Mouse (Mus musculus) adrenal gland, postnatal 14 days (tissue): ENCODE data around the gene Ssbp3. TPM values are rescaled to one million over a fixed set of nuclear protein-coding genes. Genes with fewer than 3 reads are reported as not detected.

Source experiments
- DNase-seq: peaks from one replicate; pipeline ENCODE4 v3.0.0; 2021; ENCODE audit warnings: mixed read lengths
- total RNA-seq: library from RNA; stranded (reverse); gene quantifications from 2 replicates; pipeline ENCODE4 v1.2.3, GENCODE M21; 2021

Ssbp3 gene
- total RNA-seq, 1 experiment from 2014 or later, result 60.6 TPM

GRCm38 (mm10) chr4:106934931-106935582, 24.6 kb downstream of the Ssbp3 start:
- DNase-seq, result no peak

- DNase-seq, result no peak
These were observed 25.1 kb downstream of the Ssbp3 start for GRCm38 (mm10) chr4:106935583-106935935.

- DNase-seq, result no peak
These were observed 25.5 kb downstream of the Ssbp3 start for GRCm38 (mm10) chr4:106936041-106936440.

GRCm38 (mm10) chr4:106936741-106937140, 26.2 kb downstream of the Ssbp3 start:
- DNase-seq, result peak; percentile 55

- no peak for DNase-seq
These were observed 28.2 kb downstream of the Ssbp3 start for GRCm38 (mm10) chr4:106938506-106939222.

- peak; percentile 76 for DNase-seq
These were observed 28.9 kb downstream of the Ssbp3 start for GRCm38 (mm10) chr4:106939223-106939918.

- DNase-seq, result no peak
These were observed 29.4 kb downstream of the Ssbp3 start for GRCm38 (mm10) chr4:106939919-106940227.

GRCm38 (mm10) chr4:106940945-106941344, 30.4 kb downstream of the Ssbp3 start:
- DNase-seq, result no peak

GRCm38 (mm10) chr4:106941475-106941874, 31.0 kb downstream of the Ssbp3 start:
- DNase-seq, result peak; percentile 36

- no peak for DNase-seq
These were observed 32.0 kb downstream of the Ssbp3 start for GRCm38 (mm10) chr4:106942491-106942890.

- no peak for DNase-seq
These were observed 33.1 kb downstream of the Ssbp3 start for GRCm38 (mm10) chr4:106943627-106944026.

- no peak for DNase-seq
These were observed 34.4 kb downstream of the Ssbp3 start for GRCm38 (mm10) chr4:106944898-106945297.

GRCm38 (mm10) chr4:106947741-106948140, 37.2 kb downstream of the Ssbp3 start:
- no peak for DNase-seq

- no peak for DNase-seq
These were observed 38.0 kb downstream of the Ssbp3 start for GRCm38 (mm10) chr4:106948546-106948945.

GRCm38 (mm10) chr4:106949200-106949599, 38.7 kb downstream of the Ssbp3 start:
- no peak for DNase-seq

- DNase-seq, result no peak
These were observed 40.3 kb downstream of the Ssbp3 start for GRCm38 (mm10) chr4:106950801-106951200.

- DNase-seq, result no peak
These were observed 41.0 kb downstream of the Ssbp3 start for GRCm38 (mm10) chr4:106951455-106951854.

GRCm38 (mm10) chr4:106953221-106953620, 42.7 kb downstream of the Ssbp3 start:
- DNase-seq, result no peak

- peak; percentile 62 for DNase-seq
These were observed 43.3 kb downstream of the Ssbp3 start for GRCm38 (mm10) chr4:106953760-106954159.

GRCm38 (mm10) chr4:106955729-106956712, 45.5 kb downstream of the Ssbp3 start:
- DNase-seq, result peak; percentile 24

GRCm38 (mm10) chr4:106958117-106958516, 47.6 kb downstream of the Ssbp3 start:
- no peak for DNase-seq

- no peak for DNase-seq
These were observed 48.1 kb downstream of the Ssbp3 start for GRCm38 (mm10) chr4:106958561-106958960.
